Mouse (Mus musculus): ENCODE data around the gene Gm21976.

DNA sequence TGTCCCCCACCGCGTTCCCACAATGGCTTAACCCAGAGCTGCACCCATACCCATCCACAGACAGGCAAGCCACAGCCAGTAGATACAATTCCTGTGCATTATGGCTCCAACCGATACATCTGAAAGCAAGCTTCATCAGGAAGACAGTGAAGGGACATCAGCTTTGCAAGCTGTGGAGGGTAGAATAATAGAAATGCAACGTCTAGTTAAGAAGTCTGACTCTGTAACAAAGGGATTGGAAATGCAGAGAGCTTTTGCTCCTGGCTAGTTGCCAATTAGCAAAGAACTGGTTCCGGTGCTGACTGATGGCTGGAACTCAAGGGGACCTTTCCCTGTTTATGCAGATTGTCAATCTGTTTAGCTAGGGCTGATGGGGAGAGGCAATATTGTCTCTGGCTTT lies 26.7 kb downstream of the Gm21976 start:
- no peak for TF ChIP-seq CTCF (IDR thresholded peaks at IDR 0.05; ENCODE audit: low read depth, low read length)
- TF ChIP-seq GATA2 (IDR thresholded peaks at IDR 0.05; ENCODE audit: borderline replicate concordance, low read depth, low read length), result no peak
- TF ChIP-seq GATA1 (IDR thresholded peaks at IDR 0.05; ENCODE audit: borderline replicate concordance, low read length), result no peak
- no peak for TF ChIP-seq POLR2AphosphoS5 (IDR thresholded peaks at IDR 0.05; ENCODE audit: insufficient replicate concordance, low read depth, low read length)
- TF ChIP-seq TAL1 (conservative IDR thresholded peaks at IDR 0.05; ENCODE audit: low read depth, low read length), result no peak
